Mouse (Mus musculus): Measurements from ENCODE around the gene Ascl3.

- TF ChIP-seq CTCF (IDR thresholded peaks at IDR 0.05; ENCODE audit: borderline replicate concordance, control insufficient read depth, extremely low read depth, insufficient read depth, low read length, poor library complexity) (no peak), POLR2A (IDR thresholded peaks at IDR 0.05; ENCODE audit: control insufficient read depth, extremely low read depth, insufficient read depth, low read length, poor library complexity) (no peak)
Observed at GRCm38 (mm10) chr7:109680879-109681278, 50.6 kb downstream of the Ascl3 start.
